Mouse (Mus musculus): Measurements from ENCODE around the gene Fcho1. TPM values are rescaled to one million over a fixed set of nuclear protein-coding genes. Genes with fewer than 3 reads are reported as not detected.

Fcho1 gene
- polyA plus RNA-seq, 1 experiment from 2014 or later: 2.5 TPM

DNA sequence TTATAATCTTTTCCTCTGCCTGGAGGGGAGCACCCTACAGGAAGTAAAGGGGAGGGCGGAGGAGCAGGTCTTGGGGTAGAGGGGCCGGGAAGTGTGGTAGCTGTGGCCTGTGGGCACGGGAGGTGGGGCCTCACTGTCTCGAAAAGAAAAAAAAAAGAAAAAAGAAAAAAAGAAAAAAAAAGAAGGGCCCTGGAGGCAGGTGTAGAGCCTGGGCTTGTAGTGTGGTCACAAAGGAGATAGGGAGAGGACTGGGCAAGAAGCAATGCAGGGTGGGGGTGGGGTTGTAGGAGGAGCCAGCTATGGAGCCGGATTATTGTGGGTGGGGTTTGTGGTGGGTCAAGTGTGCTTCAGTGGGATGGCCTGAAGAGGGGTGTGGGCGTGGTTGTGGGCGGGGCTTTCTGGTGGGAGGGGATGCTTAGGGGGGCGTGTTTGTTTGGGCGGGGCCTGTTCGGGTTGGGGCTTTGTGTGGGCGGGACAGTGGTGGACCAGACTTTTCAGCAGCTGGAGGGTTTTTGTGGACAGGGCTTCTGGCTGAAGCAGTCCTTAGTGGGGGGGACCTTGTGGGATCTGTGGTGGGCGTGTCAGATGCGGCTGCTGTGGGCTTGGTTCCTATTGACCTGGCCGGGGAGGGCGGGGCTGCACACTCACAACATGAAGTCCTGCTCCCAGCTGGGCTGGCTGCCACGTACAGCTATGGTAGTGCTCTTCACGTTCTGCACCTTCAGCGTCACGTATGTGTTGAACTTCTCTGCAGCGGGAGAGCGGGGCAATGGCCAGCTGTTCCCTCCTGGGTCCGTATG is 60.0 kb downstream of the Fcho1 start:
- H3K4me3 ChIP-seq (ENCODE audit: low read depth, low read length): peak overlapping the region; percentile 6; the same call in 1 of the 2 replicates
- TF ChIP-seq CTCF (IDR thresholded peaks at IDR 0.05; ENCODE audit: low read depth): no peak
- ATAC-seq: peak; percentile 37
- peaks cover 26% of the 10 kb centered on the region for H3K27me3 ChIP-seq (replicated peaks; ENCODE audit: control insufficient read depth, insufficient read depth, low read length)
- peak overlapping the region; percentile 41 for H3K4me2 ChIP-seq (replicated peaks; ENCODE audit: low read depth)
- H3K9me3 ChIP-seq (ENCODE audit: control insufficient read depth): no peaks in the 10 kb centered on the region
- H3K27ac ChIP-seq (ENCODE audit: low read depth, low read length): no peak overlapping the region
- H3K36me3 ChIP-seq (ENCODE audit: control insufficient read depth, insufficient read depth): no peaks in the 10 kb centered on the region
- 4% methylated on average over 22 of the region's 22 CpGs for WGBS
- no peak overlapping the region for H3K9ac ChIP-seq (ENCODE audit: low read depth, low read length)
- no peaks in the 10 kb centered on the region for H3K4me1 ChIP-seq (replicated peaks; ENCODE audit: control insufficient read depth, insufficient read depth, low read length)

DNA sequence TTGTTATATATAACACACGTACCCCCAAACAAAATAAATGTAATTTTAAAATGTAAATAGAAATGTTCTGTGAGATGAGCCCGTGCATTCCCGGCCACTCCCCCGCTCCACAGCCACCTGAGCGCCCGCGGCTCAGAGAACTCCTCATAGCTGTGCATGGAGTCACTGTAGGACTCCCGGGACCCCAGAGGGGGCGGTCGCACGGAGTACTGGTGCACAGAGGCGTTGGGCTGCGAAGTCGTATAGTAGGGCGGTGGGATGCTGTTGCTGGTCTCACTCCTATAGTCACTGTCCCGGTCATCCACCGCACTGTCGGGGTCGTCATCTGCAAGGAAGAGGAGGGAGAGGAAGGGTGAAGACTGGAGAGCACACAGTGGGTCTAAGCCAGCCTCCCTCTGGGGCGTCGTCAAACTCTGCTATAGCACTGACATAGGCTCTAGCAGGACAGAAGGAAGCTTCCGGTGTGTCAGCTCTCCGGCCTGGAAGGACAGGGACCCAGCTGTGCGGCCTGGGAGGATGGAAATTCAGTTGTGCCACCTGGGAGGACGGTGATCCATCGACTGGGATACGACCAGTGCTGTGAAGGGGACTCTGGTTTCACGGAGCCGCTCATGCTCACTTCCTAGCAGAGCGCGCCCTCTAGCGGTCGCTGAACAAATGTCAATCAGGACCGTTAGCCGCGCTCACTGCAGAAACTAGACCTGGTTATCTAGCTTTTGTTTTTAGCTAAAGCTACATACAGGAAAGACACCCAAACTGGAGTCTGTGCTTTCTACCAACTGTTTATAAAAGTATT is 65.0 kb downstream of the Fcho1 start:
- Histone ChIP-seq H3K36me3 (ENCODE audit: control insufficient read depth, insufficient read depth) (no peaks in the 10 kb centered on the region), H3K9me3 (ENCODE audit: control insufficient read depth) (no peaks in the 10 kb centered on the region), H3K27me3 (replicated peaks; ENCODE audit: control insufficient read depth, insufficient read depth, low read length) (peaks cover 28% of the 10 kb centered on the region), H3K4me3 (ENCODE audit: low read depth, low read length) (no peak overlapping the region), H3K4me2 (replicated peaks; ENCODE audit: low read depth) (0 out of 2 replicates have a peak overlapping the region, but pooled peaks have one; percentile 24), H3K27ac (ENCODE audit: low read depth, low read length) (no peak overlapping the region; the same call in 1 of the 2 replicates), H3K9ac (ENCODE audit: low read depth, low read length) (no peak overlapping the region), H3K4me1 (replicated peaks; ENCODE audit: control insufficient read depth, insufficient read depth, low read length) (no peaks in the 10 kb centered on the region)
- peak; percentile 96 for TF ChIP-seq CTCF (IDR thresholded peaks at IDR 0.05; ENCODE audit: low read depth)
- WGBS: 11% methylated on average over 36 of the region's 36 CpGs
- ATAC-seq: peak; percentile 17; the same call in 1 of the 2 replicates

DNA sequence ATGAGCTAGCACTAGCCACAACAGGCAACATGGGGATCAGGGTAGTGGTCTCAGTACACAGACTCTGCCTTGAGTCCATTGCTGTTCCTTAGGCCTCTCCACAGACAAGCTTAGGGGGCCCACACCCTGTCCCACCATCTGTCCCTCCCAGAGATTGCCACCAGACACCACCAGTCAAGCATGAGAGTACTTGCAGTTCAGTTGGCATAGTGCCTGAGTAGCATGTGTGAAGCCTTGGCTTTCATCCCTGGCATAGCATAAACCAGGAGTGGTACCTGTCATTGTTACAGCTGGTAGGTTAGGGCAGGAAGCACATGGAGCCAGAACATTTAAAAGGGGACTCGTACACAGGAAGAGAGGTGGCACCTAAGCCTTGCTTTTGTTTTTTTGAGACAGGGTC is 65.8 kb downstream of the Fcho1 start:
- no peak for ATAC-seq
- Histone ChIP-seq H3K27me3 (replicated peaks; ENCODE audit: control insufficient read depth, insufficient read depth, low read length) (peaks cover 35% of the 10 kb centered on the region), H3K9ac (ENCODE audit: low read depth, low read length) (no peak overlapping the region), H3K36me3 (ENCODE audit: control insufficient read depth, insufficient read depth) (no peaks in the 10 kb centered on the region), H3K27ac (ENCODE audit: low read depth, low read length) (no peak overlapping the region), H3K4me1 (replicated peaks; ENCODE audit: control insufficient read depth, insufficient read depth, low read length) (no peaks in the 10 kb centered on the region), H3K4me2 (replicated peaks; ENCODE audit: low read depth) (no peak overlapping the region), H3K9me3 (ENCODE audit: control insufficient read depth) (no peaks in the 10 kb centered on the region), H3K4me3 (ENCODE audit: low read depth, low read length) (no peak overlapping the region)
- no peak for TF ChIP-seq CTCF (IDR thresholded peaks at IDR 0.05; ENCODE audit: low read depth)
- 68% methylated on average over 1 of the region's 1 CpGs for WGBS

DNA sequence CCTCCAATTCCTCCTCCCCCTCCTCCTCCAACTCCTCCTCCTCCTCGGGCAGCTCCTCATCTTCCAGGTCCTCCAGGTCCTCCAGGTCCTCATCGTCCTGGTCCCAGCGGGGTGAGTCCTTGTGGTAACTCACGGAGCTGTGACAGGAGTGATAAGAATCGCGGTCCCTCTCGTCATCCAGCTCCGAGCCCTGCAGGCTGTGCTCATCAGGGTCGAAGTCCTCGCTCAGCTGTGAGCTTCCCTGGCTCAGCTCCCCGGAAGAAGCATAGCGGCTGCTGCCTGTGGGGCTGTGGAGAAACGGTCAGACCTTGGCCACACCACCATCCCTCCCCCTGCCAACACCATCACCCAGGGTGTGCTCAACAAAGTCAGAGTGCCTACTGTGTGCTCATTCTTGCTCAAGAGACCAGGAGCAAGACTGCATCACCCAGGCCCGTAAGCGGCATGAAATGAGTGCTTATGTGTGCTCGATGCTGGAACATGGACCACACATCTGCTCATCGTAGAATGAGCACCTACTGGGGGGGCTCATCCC is 66.9 kb downstream of the Fcho1 start:
- Histone ChIP-seq H3K4me3 (ENCODE audit: low read depth, low read length) (no peak overlapping the region), H3K9ac (ENCODE audit: low read depth, low read length) (no peak overlapping the region), H3K4me1 (replicated peaks; ENCODE audit: control insufficient read depth, insufficient read depth, low read length) (no peaks in the 10 kb centered on the region), H3K9me3 (ENCODE audit: control insufficient read depth) (no peaks in the 10 kb centered on the region), H3K36me3 (ENCODE audit: control insufficient read depth, insufficient read depth) (no peaks in the 10 kb centered on the region), H3K27me3 (replicated peaks; ENCODE audit: control insufficient read depth, insufficient read depth, low read length) (peaks cover 46% of the 10 kb centered on the region), H3K4me2 (replicated peaks; ENCODE audit: low read depth) (peak overlapping the region; percentile 17; the same call in 1 of the 2 replicates), H3K27ac (ENCODE audit: low read depth, low read length) (no peak overlapping the region)
- 22% methylated on average over 17 of the region's 17 CpGs for WGBS
- ATAC-seq: 0 out of 2 replicates have a peak, but pooled peaks have one; percentile 25
- no peak for TF ChIP-seq CTCF (IDR thresholded peaks at IDR 0.05; ENCODE audit: low read depth)

Other genes starting within 250 kb of the Fcho1 start
- 0.54 and 0.74 TPM in 2 replicates for gene Ano8, start 239.8 kb downstream of the Fcho1 start, polyA plus RNA-seq (2015; fragmentation: Nextera tagmentation; extraction: Ambion mirVana)
- gene Gtpbp3, start 237.6 kb downstream of the Fcho1 start, polyA plus RNA-seq (2015; fragmentation: Nextera tagmentation; extraction: Ambion mirVana): 6.3 and 6.6 TPM in 2 replicates
- 109 and 111 TPM in 2 replicates for gene Plvap, start 214.0 kb downstream of the Fcho1 start, polyA plus RNA-seq (2015; fragmentation: Nextera tagmentation; extraction: Ambion mirVana)
- gene Ccdc194, start 200.0 kb downstream of the Fcho1 start, polyA plus RNA-seq (2015; fragmentation: Nextera tagmentation; extraction: Ambion mirVana): 0.08 TPM in 1 of 2 replicates, not detected in the other
- 85.5 and 91.5 TPM in 2 replicates for gene Bst2, start 188.3 kb downstream of the Fcho1 start, polyA plus RNA-seq (2015; fragmentation: Nextera tagmentation; extraction: Ambion mirVana)
- 133 and 143 TPM in 2 replicates for gene Mvb12a, start 182.8 kb downstream of the Fcho1 start, polyA plus RNA-seq (2015; fragmentation: Nextera tagmentation; extraction: Ambion mirVana)
- gene Tmem221, start 166.8 kb downstream of the Fcho1 start, polyA plus RNA-seq (2015; fragmentation: Nextera tagmentation; extraction: Ambion mirVana): 0.66 and 0.90 TPM in 2 replicates
- not detected in 2 replicates for gene Nxnl1, start 159.1 kb downstream of the Fcho1 start, polyA plus RNA-seq (2015; fragmentation: Nextera tagmentation; extraction: Ambion mirVana)
- 14.5 and 14.9 TPM in 2 replicates for gene Slc27a1, start 156.8 kb downstream of the Fcho1 start, polyA plus RNA-seq (2015; fragmentation: Nextera tagmentation; extraction: Ambion mirVana)
- 152 and 154 TPM in 2 replicates for gene Pgls, start 133.5 kb downstream of the Fcho1 start, polyA plus RNA-seq (2015; fragmentation: Nextera tagmentation; extraction: Ambion mirVana)
- 0.47 and 0.77 TPM in 2 replicates for gene Fam129c, start 128.1 kb downstream of the Fcho1 start, polyA plus RNA-seq (2015; fragmentation: Nextera tagmentation; extraction: Ambion mirVana)
- gene Colgalt1, start 114.7 kb downstream of the Fcho1 start, polyA plus RNA-seq (2015; fragmentation: Nextera tagmentation; extraction: Ambion mirVana): 43.3 and 44.5 TPM in 2 replicates
- 0.60 and 0.72 TPM in 2 replicates for gene Unc13a, start 54.0 kb downstream of the Fcho1 start, polyA plus RNA-seq (2015; fragmentation: Nextera tagmentation; extraction: Ambion mirVana)
- gene Jak3, start 49.4 kb downstream of the Fcho1 start, polyA plus RNA-seq (2015; fragmentation: Nextera tagmentation; extraction: Ambion mirVana): 5.7 and 6.8 TPM in 2 replicates
- gene Insl3, start 36.5 kb downstream of the Fcho1 start, polyA plus RNA-seq (2015; fragmentation: Nextera tagmentation; extraction: Ambion mirVana): 2.5 and 3.0 TPM in 2 replicates
- gene B3gnt3, start 23.9 kb downstream of the Fcho1 start, polyA plus RNA-seq (2015; fragmentation: Nextera tagmentation; extraction: Ambion mirVana): 30.5 and 33.5 TPM in 2 replicates
- 4.0 and 4.8 TPM in 2 replicates for gene Zfp709, start 156.3 kb upstream of the Fcho1 start, polyA plus RNA-seq (2015; fragmentation: Nextera tagmentation; extraction: Ambion mirVana)
- gene Zfp882, start 182.9 kb upstream of the Fcho1 start, polyA plus RNA-seq (2015; fragmentation: Nextera tagmentation; extraction: Ambion mirVana): 1.2 and 1.4 TPM in 2 replicates
- 9.3 and 12.8 TPM in 2 replicates for gene Zfp617, start 182.9 kb upstream of the Fcho1 start, polyA plus RNA-seq (2015; fragmentation: Nextera tagmentation; extraction: Ambion mirVana)
- 18.8 and 19.2 TPM in 2 replicates for gene Zfp961, start 225.3 kb upstream of the Fcho1 start, polyA plus RNA-seq (2015; fragmentation: Nextera tagmentation; extraction: Ambion mirVana)

Data from intestine, postnatal 0 days (tissue).